Mouse (Mus musculus) kidney, adult 2 months (tissue): Measurements from ENCODE around the gene Akap7. TPM values are rescaled to one million over a fixed set of nuclear protein-coding genes. Genes with fewer than 3 reads are reported as not detected.
"Not testable (repeated sequence)": the region's sequence is repeated elsewhere in the genome, so short reads cannot be mapped to it uniquely, and the experiment has no call there.

Experiments
- DNase-seq: peaks from one replicate; pipeline ENCODE4 v3.0.0; 2021
- H3K27ac ChIP-seq: fragments of 200-500 bp; 2 replicates; pipeline ENCODE4 v1.5.1; 2012; ENCODE audit warnings: low read depth, low read length, control low read depth, inconsistent platforms; ENCODE audit not compliant: insufficient read depth
- H3K27me3 ChIP-seq: fragments of 200-500 bp; replicated peaks from 2 replicates; pipeline ENCODE4 v1.6.1; 2012; ENCODE audit warnings: mild to moderate bottlenecking, moderate library complexity, low read length, inconsistent platforms; ENCODE audit not compliant: control insufficient read depth, insufficient read depth
- H3K36me3 ChIP-seq: fragments of 200-500 bp; 2 replicates; pipeline ENCODE4 v1.6.1; 2012; ENCODE audit warnings: mild to moderate bottlenecking, moderate library complexity, low read length, inconsistent platforms; ENCODE audit not compliant: control insufficient read depth, insufficient read depth
- H3K4me1 ChIP-seq: fragments of 200-500 bp; 2 replicates; pipeline ENCODE4 v1.6.1; 2011; ENCODE audit warnings: low read length; ENCODE audit not compliant: control insufficient read depth, insufficient read depth
- H3K4me3 ChIP-seq: fragments of 200-500 bp; 2 replicates; pipeline ENCODE4 v1.5.1; 2011; ENCODE audit warnings: mild to moderate bottlenecking, low read depth, low read length, control low read depth; ENCODE audit not compliant: insufficient read depth
- CTCF ChIP-seq: fragments of 200-500 bp; conservative IDR thresholded peaks from 2 replicates; pipeline ENCODE4 v1.5.1; 2011; ENCODE audit warnings: low read depth, mild to moderate bottlenecking, control low read depth, low read length, moderate library complexity, mixed read lengths; ENCODE audit not compliant: insufficient read depth, insufficient read length
- POLR2A ChIP-seq: fragments of 200-500 bp; IDR thresholded peaks from one replicate; pipeline ENCODE4 v1.6.1; 2011; ENCODE audit warnings: low read depth, low read length, control low read depth
- WGBS: fragments of 180-500 bp; shearing (Covaris S2); methylation state at CpG from one replicate; pipeline ENCODE4 v1.1.7; 2018; 5-methylcytosine and 5-hydroxymethylcytosine counted together
- polyA plus RNA-seq: library from polyadenylated mRNA; depleted of rRNA; stranded (reverse); fragments of >200 nt; gene quantifications from 2 replicates; pipeline ENCODE4 v1.2.3, GENCODE M21; 2012

Gene Akap7
- polyA plus RNA-seq, 1 experiment = 9.8 TPM

DNA sequence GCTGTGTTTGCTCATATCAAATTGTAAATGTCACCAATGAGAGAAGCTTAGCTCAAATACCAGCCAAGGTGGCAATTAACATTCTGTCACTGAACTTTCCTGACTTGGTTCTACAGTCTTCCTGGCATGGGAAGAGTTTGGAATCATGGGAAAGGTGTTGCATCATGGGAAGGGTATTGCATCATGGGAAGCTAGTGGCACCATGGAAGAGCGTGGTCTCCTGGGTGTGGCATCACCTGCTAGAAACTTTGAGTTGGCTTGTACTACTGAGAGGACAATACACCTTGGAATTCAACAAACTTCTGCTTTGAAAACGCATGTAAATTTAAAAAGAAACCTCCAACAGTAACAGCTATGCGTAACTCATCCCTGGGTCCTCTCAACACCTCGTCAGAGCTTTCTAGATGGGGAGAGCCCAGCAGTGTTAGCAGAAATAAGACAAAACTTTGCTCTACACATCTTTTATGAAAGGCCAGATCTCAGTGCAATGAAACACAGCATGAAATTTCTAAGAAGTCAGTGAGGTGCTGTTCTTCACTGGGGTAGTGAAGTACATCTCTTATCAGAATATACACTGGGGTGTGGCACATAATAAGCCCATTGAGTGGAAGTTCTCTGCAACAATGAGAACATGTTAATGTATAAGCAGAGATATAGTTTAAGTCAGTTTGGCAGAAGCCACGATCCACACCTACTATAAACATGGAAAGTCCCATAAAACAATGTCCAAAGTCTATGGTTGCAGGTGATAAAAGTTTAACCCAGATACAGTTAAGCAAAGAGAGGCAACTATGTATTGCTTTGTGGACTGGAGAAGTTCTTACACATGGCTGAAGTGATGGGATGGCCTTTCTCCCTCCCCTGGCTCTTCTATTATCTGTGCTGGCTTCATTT is 115.2 kb downstream of the Akap7 start:
- H3K4me1 ChIP-seq = no peaks in the 10 kb centered on the region
- H3K4me3 ChIP-seq = no peak overlapping the region
- no peaks in the 10 kb centered on the region for H3K27me3 ChIP-seq
- 81% methylated on average over 5 of the region's 5 CpGs for WGBS
- H3K36me3 ChIP-seq = no peaks in the 10 kb centered on the region
- no peak for DNase-seq
- no peak overlapping the region for H3K27ac ChIP-seq
- no peak for TF ChIP-seq CTCF
- no peak for TF ChIP-seq POLR2A

- Histone ChIP-seq H3K36me3 (no peaks in the 10 kb centered on the region), H3K27ac (no peak overlapping the region), H3K4me1 (no peaks in the 10 kb centered on the region), H3K27me3 (no peaks in the 10 kb centered on the region), H3K4me3 (no peak overlapping the region)
- WGBS = 96% methylated on average over 4 of the region's 4 CpGs
- DNase-seq = no peak
- TF ChIP-seq CTCF (no peak), POLR2A (no peak)
Measured at GRCm38 (mm10) chr10:25191166-25191565, 116.5 kb downstream of the Akap7 start.

- not testable (repeated sequence) for DNase-seq, H3K27ac ChIP-seq, H3K4me1 ChIP-seq, H3K36me3 ChIP-seq, H3K27me3 ChIP-seq, H3K4me3 ChIP-seq
- WGBS = 57% methylated on average over 9 of the region's 9 CpGs
Measured at GRCm38 (mm10) chr10:25186240-25186639, 121.4 kb downstream of the Akap7 start.

DNA sequence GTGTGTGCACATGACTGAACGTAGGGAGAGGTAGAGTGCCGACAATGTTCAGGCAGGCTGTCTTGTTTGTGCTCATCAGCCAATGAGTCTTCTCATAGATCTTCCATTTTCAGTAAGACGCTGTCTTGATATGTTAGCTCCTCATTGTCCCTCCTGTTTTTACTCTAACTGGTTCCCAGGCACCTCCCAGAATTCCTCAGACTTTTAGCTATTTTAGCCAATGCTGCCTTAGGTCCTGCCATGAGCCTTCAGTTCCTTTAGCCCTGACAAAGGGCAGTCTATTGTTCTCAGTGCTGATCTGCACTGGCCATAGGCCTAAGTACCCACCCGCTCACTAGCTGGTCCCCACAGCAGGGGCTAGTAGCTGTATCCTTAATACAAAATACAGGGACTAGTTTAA is 122.0 kb downstream of the Akap7 start:
- no peak for TF ChIP-seq CTCF
- no peak for TF ChIP-seq POLR2A
- H3K4me1 ChIP-seq = no peaks in the 10 kb centered on the region
- WGBS = 87% methylated on average over 4 of the region's 4 CpGs
- H3K27ac ChIP-seq = no peak overlapping the region
- no peak for DNase-seq
- no peaks in the 10 kb centered on the region for H3K36me3 ChIP-seq
- H3K4me3 ChIP-seq = no peak overlapping the region
- no peaks in the 10 kb centered on the region for H3K27me3 ChIP-seq

DNA sequence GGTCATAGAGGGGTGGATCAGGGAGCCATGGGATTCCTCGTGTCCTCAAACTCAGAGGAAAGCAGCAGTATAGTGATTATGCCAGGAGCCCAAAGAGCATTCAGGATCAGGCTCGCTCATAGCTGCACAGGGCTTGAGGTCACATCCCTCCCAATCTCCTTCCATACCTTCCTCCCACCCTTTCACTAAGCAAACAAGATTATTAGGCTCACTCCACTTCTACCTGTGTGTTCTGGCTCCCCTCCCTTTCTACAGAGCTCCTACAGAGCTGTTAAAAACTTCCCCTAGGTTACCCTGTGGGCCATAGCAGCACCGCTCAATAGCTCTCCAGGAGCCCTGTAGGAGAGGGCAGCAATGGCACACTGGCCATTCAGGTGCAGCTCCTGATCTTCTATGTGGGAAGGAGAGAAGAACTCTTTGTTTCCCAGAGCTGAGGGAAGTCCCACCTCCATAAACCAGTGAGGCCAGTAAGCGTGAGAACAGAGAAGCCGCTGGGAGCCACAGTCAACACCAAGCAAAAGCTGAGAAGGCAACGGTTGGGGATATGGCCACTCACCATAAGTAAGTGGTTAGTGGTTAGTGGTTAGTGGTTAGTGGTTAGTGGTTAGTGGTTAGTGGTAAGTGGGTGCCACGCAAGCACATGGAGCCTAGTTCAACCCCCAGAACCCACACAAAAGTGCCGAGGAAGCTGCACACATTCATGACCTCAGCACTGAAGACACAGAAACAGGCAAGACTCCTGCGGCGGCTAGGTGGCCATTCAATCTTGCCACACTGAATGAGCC is 122.7 kb downstream of the Akap7 start:
- 87% methylated on average over 10 of the region's 10 CpGs for WGBS
- Histone ChIP-seq H3K4me1 (no peaks in the 10 kb centered on the region), H3K36me3 (no peaks in the 10 kb centered on the region), H3K27ac (no peak overlapping the region), H3K27me3 (no peaks in the 10 kb centered on the region), H3K4me3 (no peak overlapping the region)
- TF ChIP-seq POLR2A (no peak), CTCF (no peak)
- DNase-seq = no peak

DNA sequence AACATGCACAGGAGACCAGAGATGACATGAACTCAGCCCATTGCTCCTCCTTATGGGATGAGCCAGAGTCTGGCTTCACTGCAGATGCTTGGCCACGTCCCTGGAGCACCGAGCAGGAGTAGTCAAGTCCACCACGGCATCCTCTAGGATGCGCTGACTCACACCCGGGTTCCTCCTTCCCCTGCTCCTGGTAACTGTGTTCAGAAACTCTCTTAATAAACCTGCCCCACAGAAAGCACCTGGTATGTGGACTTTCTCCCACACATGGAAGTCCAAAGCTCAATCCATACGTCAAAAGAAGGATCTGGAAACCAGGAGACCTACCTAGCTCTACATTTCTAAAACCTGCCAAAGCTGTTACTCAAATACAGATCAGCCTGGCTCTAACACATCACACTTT is 124.4 kb downstream of the Akap7 start:
- H3K4me3 ChIP-seq = no peak overlapping the region
- no peak for TF ChIP-seq CTCF
- no peak for TF ChIP-seq POLR2A

GRCm38 (mm10) chr10:25179030-25179429 is 128.6 kb downstream of the Akap7 start:
- Histone ChIP-seq H3K4me3 (no peak overlapping the region), H3K36me3 (no peaks in the 10 kb centered on the region), H3K27me3 (no peaks in the 10 kb centered on the region), H3K27ac (no peak overlapping the region), H3K4me1 (no peaks in the 10 kb centered on the region)
- WGBS = 82% methylated on average over 4 of the region's 4 CpGs
- DNase-seq = no peak
- TF ChIP-seq POLR2A (no peak), CTCF (no peak)

More for the DNA sequence above, 124.4 kb downstream of the Akap7 start:
- no peak overlapping the region for H3K27ac ChIP-seq
- no peaks in the 10 kb centered on the region for H3K4me1 ChIP-seq
- no peak for DNase-seq
- WGBS = 85% methylated on average over 6 of the region's 6 CpGs
- H3K36me3 ChIP-seq = no peaks in the 10 kb centered on the region
- no peaks in the 10 kb centered on the region for H3K27me3 ChIP-seq
